Mouse (Mus musculus) liver, adult (tissue): ENCODE results near the gene Polr2h.
A peak's percentile ranks its signal among the peaks of the same experiment; 100 is the strongest.

Experiments used
- GATA4 ChIP-seq: IDR thresholded peaks from 2 replicates; pipeline ENCODE4 v1.6.1; 2014; ENCODE audit warnings: mild to moderate bottlenecking, low read length; ENCODE audit not compliant: insufficient replicate concordance

Polr2h gene

DNA sequence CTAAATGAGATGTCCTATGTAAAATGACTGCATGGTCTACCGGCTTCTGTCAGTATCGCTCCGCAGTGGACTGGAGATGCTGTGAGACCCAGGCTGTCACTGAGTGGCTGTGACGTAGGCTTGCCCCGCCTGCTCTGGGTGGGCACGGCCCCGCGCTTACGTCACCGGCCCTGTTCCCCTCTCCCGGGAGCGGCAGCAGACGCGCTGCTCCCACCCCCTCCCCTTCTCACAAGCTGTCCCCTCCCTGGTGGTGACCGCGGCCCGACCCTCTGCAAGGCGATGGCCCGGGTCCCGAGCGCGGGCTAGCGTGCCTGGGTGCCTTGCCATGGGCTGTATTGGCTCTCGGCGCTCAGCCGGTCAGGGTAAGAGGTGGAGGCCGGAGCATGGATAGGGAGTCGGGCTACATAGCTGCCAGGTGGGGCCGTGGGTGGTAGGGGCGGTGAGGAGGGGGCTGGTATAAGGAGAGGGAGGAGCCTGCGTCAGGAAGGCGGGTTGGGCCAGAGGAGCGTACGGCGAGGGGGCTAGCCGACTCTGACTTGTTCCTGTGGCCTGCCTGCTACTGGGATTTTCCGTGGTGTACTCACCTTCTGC is 24.3 kb upstream of the Polr2h start, which contains the start of gene Fam131a:
Gene Fam131a, plus strand, starts transcription at position 131 of the 591 bp plus-strand sequence.
- no peak for TF ChIP-seq GATA4

- no peak for TF ChIP-seq GATA4
These were observed 22.7 kb upstream of the Polr2h start for GRCm38 (mm10) chr16:20694781-20695180.

DNA sequence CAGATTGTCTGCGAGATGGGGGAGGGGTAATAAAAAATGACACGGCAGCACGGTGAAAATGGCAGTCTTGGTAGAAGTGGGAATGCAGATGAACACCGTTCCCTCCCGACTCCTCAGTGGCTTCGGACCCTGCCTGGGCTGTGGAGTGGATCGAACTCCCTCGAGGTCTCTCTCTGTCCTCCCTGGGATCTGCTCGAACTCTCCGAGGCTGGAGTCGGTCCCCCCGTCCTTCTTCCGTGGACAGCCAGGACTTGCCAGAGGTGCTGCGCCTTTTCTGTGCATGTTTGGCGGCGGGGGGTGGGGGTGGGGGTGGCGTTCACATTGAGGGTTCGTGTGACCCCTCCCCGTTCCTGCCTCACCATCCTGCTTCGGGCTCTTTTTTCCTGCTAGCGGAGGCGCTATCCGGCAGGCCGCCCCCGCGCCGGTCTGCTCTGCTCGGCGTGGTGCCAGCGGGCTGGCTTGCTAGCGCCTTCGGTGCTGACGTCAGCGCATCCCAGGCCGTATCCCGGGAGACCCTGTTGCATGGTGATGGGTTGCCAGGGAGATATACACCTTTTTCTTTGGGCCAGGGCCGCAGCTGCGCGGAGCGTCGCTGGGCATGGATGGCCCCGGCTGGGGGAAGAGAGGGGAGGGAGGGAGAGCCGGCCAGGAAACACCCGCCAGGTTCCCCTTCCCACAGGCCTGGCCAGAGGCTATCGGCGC is 21.7 kb upstream of the Polr2h start:
- TF ChIP-seq GATA4, result peak; percentile 8; the same call in 1 of the 2 replicates

DNA sequence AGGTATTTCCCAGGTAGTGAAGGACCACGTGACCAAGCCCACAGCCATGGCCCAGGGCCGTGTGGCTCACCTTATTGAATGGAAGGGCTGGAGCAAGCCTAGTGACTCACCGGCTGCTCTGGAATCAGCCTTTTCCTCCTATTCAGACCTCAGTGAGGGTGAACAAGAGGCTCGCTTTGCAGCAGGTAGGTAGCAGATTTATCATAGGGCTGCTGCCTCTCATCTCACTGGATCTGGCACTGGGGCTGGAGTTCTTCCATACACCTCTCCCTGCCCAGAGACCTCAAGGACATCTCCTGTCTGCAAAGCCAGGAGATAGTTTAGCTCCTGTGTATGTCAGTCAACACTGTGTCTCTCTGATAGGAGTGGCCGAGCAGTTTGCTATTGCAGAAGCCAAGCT is 18.2 kb upstream of the Polr2h start:
- TF ChIP-seq GATA4, result no peak

- no peak for TF ChIP-seq GATA4
These were observed 17.4 kb upstream of the Polr2h start for GRCm38 (mm10) chr16:20700036-20700435.

DNA sequence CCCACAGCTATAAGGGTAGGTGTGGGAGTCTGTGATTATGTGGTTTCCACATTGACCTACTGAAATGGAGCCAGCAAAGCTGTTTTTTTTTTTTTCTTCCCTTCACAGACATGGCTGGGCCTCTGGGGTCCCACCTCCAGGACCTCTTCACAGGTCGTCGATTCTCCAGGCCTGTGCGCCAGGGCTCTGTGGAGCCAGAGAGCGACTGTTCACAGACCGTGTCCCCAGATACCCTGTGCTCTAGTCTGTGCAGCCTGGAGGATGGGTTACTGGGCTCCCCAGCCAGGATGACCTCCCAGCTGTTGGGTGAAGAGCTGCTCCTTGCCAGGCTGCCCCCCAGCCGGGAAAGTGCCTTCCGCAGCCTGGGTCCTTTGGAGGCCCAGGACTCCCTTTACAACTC is 16.1 kb upstream of the Polr2h start:
- TF ChIP-seq GATA4, result no peak

DNA sequence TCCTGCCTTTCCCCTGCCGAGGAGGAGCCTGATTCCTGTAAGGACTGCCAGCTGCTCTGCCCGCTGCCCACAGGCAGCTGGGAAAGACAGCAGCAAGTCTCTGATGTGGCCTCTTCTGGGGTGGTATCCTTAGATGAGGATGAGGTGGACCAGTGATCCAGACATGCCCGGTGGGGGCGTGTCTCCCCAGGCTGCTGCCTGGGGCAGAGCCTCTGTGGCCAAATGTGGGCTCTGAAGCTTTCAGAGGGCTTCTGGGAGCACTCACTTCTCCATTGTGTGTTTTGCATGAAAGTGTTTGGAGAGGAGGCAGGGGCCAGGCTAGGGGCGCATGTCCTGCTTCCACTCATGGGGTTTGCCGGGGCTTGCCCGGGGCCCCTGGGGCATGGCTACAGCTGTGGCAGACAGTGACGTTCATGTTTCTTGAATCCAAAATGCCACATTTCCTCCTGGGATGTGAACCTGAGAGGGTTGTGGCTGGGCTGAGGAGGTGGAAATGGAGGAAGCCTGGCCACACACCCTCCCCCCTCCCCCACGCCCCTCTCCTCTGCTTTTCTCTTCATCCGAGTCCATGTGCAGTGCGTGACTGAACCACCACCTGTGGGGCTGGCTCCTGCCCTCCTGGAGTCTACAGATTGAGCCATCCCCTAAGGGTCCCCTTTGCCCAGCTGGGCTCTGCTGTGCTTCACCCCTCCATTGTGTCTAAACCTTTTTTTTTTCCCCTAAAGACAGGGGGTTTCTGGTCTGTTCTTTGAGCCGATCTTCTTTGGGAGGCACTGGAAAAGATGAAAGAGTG is 15.5 kb upstream of the Polr2h start:
- no peak for TF ChIP-seq GATA4

DNA sequence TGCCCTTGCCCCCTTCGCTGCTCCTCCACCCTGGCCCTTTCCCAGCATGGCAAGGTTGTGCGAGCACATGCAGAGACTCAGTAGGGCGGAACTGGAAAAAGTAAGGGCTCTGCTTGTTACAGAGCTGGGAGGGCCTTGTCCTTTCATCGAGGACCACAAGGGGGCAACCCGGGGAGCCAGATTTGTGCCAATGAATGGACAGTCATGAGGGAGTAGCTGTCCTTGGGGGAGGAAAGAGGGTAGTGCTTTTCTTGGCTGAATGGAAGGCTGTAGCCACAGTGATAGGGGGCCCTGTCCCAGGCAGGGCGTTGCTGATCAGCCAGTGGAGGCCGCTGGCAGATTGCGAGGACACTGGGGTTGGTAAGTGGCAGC is 15.0 kb upstream of the Polr2h start:
- no peak for TF ChIP-seq GATA4

GRCm38 (mm10) chr16:20703071-20703470 is 14.4 kb upstream of the Polr2h start:
- no peak for TF ChIP-seq GATA4

DNA sequence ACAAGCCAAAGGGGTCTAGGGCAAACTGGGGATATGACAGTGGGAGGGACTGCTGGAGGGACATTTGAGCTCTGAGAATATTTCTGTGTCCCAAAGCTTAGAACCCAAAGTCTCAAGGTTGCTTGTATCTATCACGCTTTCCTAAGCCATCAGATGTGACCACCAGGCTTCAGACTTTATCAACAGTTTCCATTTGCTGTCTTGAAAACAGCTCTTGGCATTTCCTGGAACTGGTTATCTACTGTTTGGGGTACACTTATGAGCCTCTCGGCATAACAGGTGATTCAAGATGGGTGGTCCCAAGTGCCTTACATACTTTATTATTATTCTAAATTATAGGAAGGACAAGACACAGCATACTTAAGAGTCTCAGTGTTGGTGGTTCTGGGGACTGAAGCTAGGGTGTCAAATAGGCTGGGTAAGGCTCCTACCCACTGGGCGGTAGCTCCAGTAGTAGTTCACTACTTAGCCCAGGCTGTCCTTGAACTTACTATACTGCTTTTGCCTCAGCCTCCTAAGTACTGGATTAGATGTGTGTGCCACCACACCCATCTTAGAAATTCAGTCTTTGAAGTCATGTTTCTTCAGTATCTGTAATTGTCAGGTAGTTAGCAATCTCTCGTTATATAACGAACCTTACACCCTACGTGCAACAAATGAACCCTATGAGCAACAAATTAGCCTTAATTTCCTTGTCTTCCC is 13.6 kb upstream of the Polr2h start:
- no peak for TF ChIP-seq GATA4

DNA sequence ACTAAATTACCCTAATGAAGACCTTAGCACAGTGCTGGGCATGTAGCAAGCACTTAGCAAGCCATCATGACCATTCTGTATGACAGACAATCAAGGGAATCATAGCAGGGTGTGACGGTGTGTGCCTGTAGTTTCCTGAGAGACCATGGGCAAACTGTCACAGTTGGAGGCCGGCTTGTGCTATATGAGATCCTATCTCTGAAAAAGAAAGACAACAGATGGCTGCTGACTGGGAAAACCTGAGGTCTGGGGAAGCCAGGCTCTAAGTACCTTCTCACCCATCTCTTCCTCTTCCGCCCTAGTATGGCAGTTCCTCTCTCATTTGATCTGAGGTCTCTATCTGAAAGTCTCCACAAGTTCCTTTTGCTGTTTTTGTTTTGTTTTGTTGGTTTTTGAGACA is 11.7 kb upstream of the Polr2h start:
- TF ChIP-seq GATA4, result no peak

GRCm38 (mm10) chr16:20706407-20707055 is 10.9 kb upstream of the Polr2h start:
- TF ChIP-seq GATA4, result no peak

- no peak for TF ChIP-seq GATA4
These were observed 9.1 kb upstream of the Polr2h start for GRCm38 (mm10) chr16:20708220-20708938.
